Mouse (Mus musculus) embryonic fibroblast, embryonic 13.5 days (primary cell): ENCODE measurements around the gene Dgcr8.

Experiments used
- CTCF ChIP-seq: IDR thresholded peaks from 2 replicates; pipeline ENCODE4 v1.5.1; 2011; ENCODE audit warnings: mild to moderate bottlenecking, control low read depth, low read length, moderate library complexity, borderline replicate concordance; ENCODE audit not compliant: insufficient read depth
- POLR2A ChIP-seq: IDR thresholded peaks from 2 replicates; pipeline ENCODE4 v1.6.1; 2011; ENCODE audit warnings: low read depth, mild to moderate bottlenecking, control low read depth, low read length, moderate library complexity

- TF ChIP-seq POLR2A (no peak), CTCF (no peak)
These were observed 60.2 kb downstream of the Dgcr8 start for GRCm38 (mm10) chr16:18228856-18229255.
